Mouse (Mus musculus) olfactory bulb, adult 2 months (tissue): ENCODE measurements around the gene Nod2.

Source experiments
- CTCF ChIP-seq: fragments of 200-500 bp; IDR thresholded peaks from 2 replicates; pipeline ENCODE4 v1.5.1; 2012; ENCODE audit warnings: low read depth, mild to moderate bottlenecking, low read length, moderate library complexity; ENCODE audit not compliant: insufficient read depth
- POLR2A ChIP-seq: fragments of 200-500 bp; IDR thresholded peaks from 2 replicates; pipeline ENCODE4 v1.6.1; 2012; ENCODE audit warnings: mild to moderate bottlenecking, low read depth, low read length, moderate library complexity; ENCODE audit not compliant: insufficient read depth

- TF ChIP-seq CTCF (no peak), POLR2A (no peak)
Observed at GRCm38 (mm10) chr8:88662401-88662821, 15.3 kb downstream of the Nod2 start.
